Mouse (Mus musculus) heart, postnatal 4 days (tissue): ENCODE measurements around the gene Pacs2. TPM values are rescaled to one million over a fixed set of nuclear protein-coding genes. Genes with fewer than 3 reads are reported as not detected.

Experiments
- microRNA-seq, 2 experiments: library from miRNA; unstranded; fragments of <30 nt; microRNA quantifications; one replicate each; pipeline ENCODE4 v1.2.0; 2021 to 2022
- total RNA-seq, 2 experiments: library from RNA; stranded (reverse); gene quantifications; 2 replicates each; pipeline ENCODE4 v1.2.3; 2021

Pacs2 gene
- total RNA-seq, 2 experiments from 2014 or later = 31.8 to 33.4 TPM

Small RNAs within 50 kb of the gene (microRNA-seq; reads per million reads assigned to microRNA genes)
- gene Gm44471 = 0 reads per million in 2 experiments

Other genes starting within 250 kb of the Pacs2 start
- gene Ahnak2, start 211.9 kb upstream of the Pacs2 start, total RNA-seq = 10 to 100 TPM; 13.5 to 16.8 TPM
- gene Clba1, start 205.6 kb upstream of the Pacs2 start, total RNA-seq = 1 to 10 TPM; 4.5 to 6.0 TPM
- gene Cdca4, start 185.1 kb upstream of the Pacs2 start, total RNA-seq = 10 to 100 TPM; 25.8 to 26.8 TPM
- gene Gpr132, start 146.3 kb upstream of the Pacs2 start, total RNA-seq = under 1 TPM; 0.16 to 0.17 TPM
- gene Jag2, start 84.7 kb upstream of the Pacs2 start, total RNA-seq = 10 to 100 TPM; 29.1 to 29.2 TPM
- gene Nudt14, start 72.4 kb upstream of the Pacs2 start, total RNA-seq = 10 to 100 TPM; 10.3 to 15.7 TPM
- gene Btbd6, start 38.0 kb upstream of the Pacs2 start, total RNA-seq = 10 to 100 TPM; 26.0 to 28.1 TPM
- 10 to 100 TPM; 38.3 to 40.8 TPM for gene Brf1, start 13.8 kb upstream of the Pacs2 start, total RNA-seq
- gene Tex22, start 60.0 kb downstream of the Pacs2 start, total RNA-seq = under 1 TPM in 1 of 2 experiments, not detected in 1; 0.29 TPM
- gene Mta1, start 83.8 kb downstream of the Pacs2 start, total RNA-seq = 10 to 100 TPM; 55.2 to 61.3 TPM
- gene Crip2, start 125.7 kb downstream of the Pacs2 start, total RNA-seq = 1,000 to 10,000 TPM; 1,189 to 1,285 TPM
- gene Crip1, start 131.8 kb downstream of the Pacs2 start, total RNA-seq = 100 to 1,000 TPM; 301 to 312 TPM
- gene Tedc1, start 141.9 kb downstream of the Pacs2 start, total RNA-seq = 10 to 100 TPM in 1 of 2 experiments, 1 to 10 TPM in 1; 9.4 to 10.3 TPM
- gene Tmem121, start 171.4 kb downstream of the Pacs2 start, total RNA-seq = 1 to 10 TPM; 1.4 to 1.5 TPM